Mouse (Mus musculus): ENCODE measurements around the gene Map3k4.

The Map3k4 gene

GRCm38 (mm10) chr17:12184283-12184682 is 134.3 kb downstream of the Map3k4 start:
- no peak for DNase-seq (ENCODE audit: low spot score)

- DNase-seq (ENCODE audit: low spot score): no peak
These were observed 135.7 kb downstream of the Map3k4 start for GRCm38 (mm10) chr17:12182702-12183485.

DNA sequence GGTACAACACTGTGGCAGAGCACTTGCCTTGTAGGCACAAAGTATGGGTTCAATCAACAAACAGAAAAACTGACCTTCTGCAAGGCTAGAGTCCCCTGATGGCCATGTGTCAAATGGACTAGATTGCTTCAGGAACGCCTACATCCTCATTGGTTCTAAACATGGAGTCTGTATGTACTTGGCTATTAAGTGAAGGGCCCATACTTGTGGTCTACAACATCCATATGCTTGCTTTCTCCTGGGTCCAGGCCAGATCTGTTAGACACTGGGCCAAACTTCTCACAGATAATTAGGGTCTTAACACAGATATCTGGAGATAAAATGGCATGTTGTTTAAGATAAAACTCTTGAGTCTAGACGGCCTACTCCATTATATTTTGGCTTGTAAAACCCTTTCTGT is 138.8 kb downstream of the Map3k4 start:
- DNase-seq (ENCODE audit: low spot score): no peak

DNA sequence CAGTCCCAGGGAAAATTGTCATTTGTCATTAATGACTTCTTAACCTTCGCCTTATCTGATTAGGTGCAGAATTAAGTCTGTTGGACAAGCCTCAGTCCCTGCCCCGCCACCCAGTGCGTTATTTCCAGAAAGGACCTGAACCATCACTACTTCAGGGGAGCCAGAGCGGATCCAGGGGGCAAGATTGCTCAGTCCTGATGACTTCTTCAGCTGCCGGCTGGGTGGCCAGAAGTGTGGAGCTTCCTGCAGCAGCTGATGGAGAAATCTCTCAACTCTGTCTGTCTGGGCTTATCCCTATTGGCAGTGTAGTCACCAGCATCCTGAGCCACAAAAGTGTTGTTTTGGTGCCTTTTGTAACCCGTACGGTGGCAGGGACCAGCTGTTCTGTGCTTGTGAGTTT is 139.3 kb downstream of the Map3k4 start:
- DNase-seq (ENCODE audit: low spot score): no peak

Measured in ovary, postnatal 10 days (tissue).